ENCODE assay signal across 24 mouse cellular contexts in the genomic region with DNA sequence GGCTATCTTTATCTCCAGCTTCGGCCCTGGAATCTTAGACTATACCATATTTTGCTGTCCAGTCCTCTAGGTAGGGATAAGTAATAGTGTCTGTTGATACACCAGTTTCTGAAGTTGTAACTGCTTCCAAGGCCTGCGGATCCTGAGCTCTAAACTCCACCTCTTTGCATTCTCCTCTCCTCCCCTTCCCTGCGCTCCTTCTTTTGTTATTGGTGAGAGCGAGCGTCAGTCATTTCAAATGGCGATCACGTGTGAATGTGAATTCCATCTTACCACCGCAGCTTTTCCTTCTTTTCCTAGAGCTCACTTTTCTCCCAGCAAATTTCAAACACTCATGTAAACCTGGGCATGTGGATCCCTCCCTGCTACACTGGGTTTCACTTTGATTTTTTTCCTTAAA.
"Had no signal": no experiment of that assay in that cellular context is flagged by ENCODE, and none has a peak within 500 bp of the region (broad histone marks: within the 10 kb centered on the region; RNA-seq: fewer than 3 reads in every experiment).

No protein-coding gene starts in this region.

- H3K4me3 ChIP-seq: heart, adult 2 months; heart, embryonic 12.5 days; hindbrain, embryonic 13.5 days; hindbrain, embryonic 15.5 days; kidney, embryonic 15.5 days; left cerebral cortex, adult 2 months; limb, embryonic 10.5 days; limb, embryonic 12.5 days; liver, embryonic 13.5 days; liver, embryonic 15.5 days had no signal

- DNase-seq: gastrocnemius, postnatal 14 days; gastrocnemius, postnatal 36 days; heart, adult 11 months; heart, adult 2 months; heart, postnatal 10 days; heart, postnatal 4 days; kidney, adult 11 months; kidney, adult 2 months; kidney, adult 9 months; kidney, postnatal 14 days; kidney, postnatal 36 days; layer of hippocampus, adult 9-11 months; liver; liver, embryonic 13.5 days had no signal

- H3K4me1 ChIP-seq: heart, embryonic 12.5 days; hindbrain, embryonic 13.5 days; hindbrain, embryonic 15.5 days; kidney, embryonic 15.5 days; limb, embryonic 10.5 days; liver, embryonic 13.5 days; liver, embryonic 15.5 days had no signal

- H3K27ac ChIP-seq: heart, adult 2 months; hindbrain, embryonic 13.5 days; hindbrain, embryonic 15.5 days; hindbrain, postnatal 0 days; kidney, embryonic 15.5 days; kidney, postnatal 0 days; left cerebral cortex, adult 2 months; limb, embryonic 10.5 days; limb, embryonic 12.5 days; liver, embryonic 13.5 days; liver, embryonic 15.5 days had no signal

- H3K27me3 ChIP-seq: heart, embryonic 12.5 days; hindbrain, embryonic 13.5 days; hindbrain, embryonic 15.5 days; kidney, embryonic 15.5 days; limb, embryonic 12.5 days; liver, embryonic 13.5 days; liver, embryonic 15.5 days had no signal

- H3K9me3 ChIP-seq: heart, embryonic 12.5 days; hindbrain, embryonic 13.5 days; hindbrain, embryonic 15.5 days; kidney, embryonic 15.5 days; limb, embryonic 10.5 days; limb, embryonic 12.5 days; liver, embryonic 13.5 days; liver, embryonic 15.5 days had no signal

- H3K36me3 ChIP-seq: heart, embryonic 12.5 days; hindbrain, embryonic 13.5 days; hindbrain, embryonic 15.5 days; kidney, embryonic 15.5 days; limb, embryonic 10.5 days; limb, embryonic 12.5 days; liver, embryonic 13.5 days; liver, embryonic 15.5 days had no signal
